Mouse (Mus musculus) limb, embryonic 15.5 days (tissue): ENCODE measurements around the gene Ell2. TPM values are rescaled to one million over a fixed set of nuclear protein-coding genes. Genes with fewer than 3 reads are reported as not detected.

Experiments
- ATAC-seq: fragments of 200-750 bp; cut with Nextera tagmentation; 2 replicates; pipeline ENCODE4 v1.8.0; 2017; ENCODE audit warnings: low read depth, moderate TSS enrichment; ENCODE audit not compliant: insufficient number of reproducible peaks, low FRiP score, low TSS enrichment
- H3K27ac ChIP-seq: fragments of 300-500 bp; sonication (generic); 2 replicates; pipeline ENCODE4 v1.5.1; 2015; ENCODE audit warnings: moderate library complexity, mild to moderate bottlenecking, inconsistent platforms
- H3K27me3 ChIP-seq: fragments of 300-500 bp; sonication (generic); 2 replicates; pipeline ENCODE4 v1.6.1; 2015; ENCODE audit warnings: inconsistent platforms
- H3K36me3 ChIP-seq: fragments of 300-500 bp; sonication (generic); 2 replicates; pipeline ENCODE4 v1.6.1; 2015; ENCODE audit warnings: inconsistent platforms
- H3K4me1 ChIP-seq: fragments of 300-500 bp; sonication (generic); 2 replicates; pipeline ENCODE4 v1.6.1; 2015; ENCODE audit warnings: inconsistent platforms
- H3K4me2 ChIP-seq: fragments of 300-500 bp; sonication (generic); 2 replicates; pipeline ENCODE4 v1.6.1; 2015; ENCODE audit warnings: mild to moderate bottlenecking, inconsistent platforms
- H3K4me3 ChIP-seq: fragments of 300-500 bp; sonication (generic); 2 replicates; pipeline ENCODE4 v1.5.1; 2015; ENCODE audit warnings: mild to moderate bottlenecking, inconsistent platforms
- H3K9ac ChIP-seq: fragments of 300-500 bp; sonication (generic); 2 replicates; pipeline ENCODE4 v1.6.1; 2015; ENCODE audit warnings: inconsistent platforms
- H3K9me3 ChIP-seq: fragments of 300-500 bp; sonication (generic); 2 replicates; pipeline ENCODE4 v1.6.1; 2016; ENCODE audit warnings: inconsistent platforms
- WGBS: fragments of 180-500 bp; shearing (Covaris S2); methylation state at CpG from one replicate; pipeline ENCODE4 v1.1.7; 2015; 5-methylcytosine and 5-hydroxymethylcytosine counted together
- polyA plus RNA-seq: library from polyadenylated mRNA; unstranded; fragments of >200 nt; fragmentation: Nextera tagmentation; extraction: Ambion mirVana; gene quantifications from 2 replicates; pipeline ENCODE4 v1.2.1, GENCODE M21; 2015

Ell2 gene
- polyA plus RNA-seq, 1 experiment from 2014 or later = 13.3 TPM

DNA sequence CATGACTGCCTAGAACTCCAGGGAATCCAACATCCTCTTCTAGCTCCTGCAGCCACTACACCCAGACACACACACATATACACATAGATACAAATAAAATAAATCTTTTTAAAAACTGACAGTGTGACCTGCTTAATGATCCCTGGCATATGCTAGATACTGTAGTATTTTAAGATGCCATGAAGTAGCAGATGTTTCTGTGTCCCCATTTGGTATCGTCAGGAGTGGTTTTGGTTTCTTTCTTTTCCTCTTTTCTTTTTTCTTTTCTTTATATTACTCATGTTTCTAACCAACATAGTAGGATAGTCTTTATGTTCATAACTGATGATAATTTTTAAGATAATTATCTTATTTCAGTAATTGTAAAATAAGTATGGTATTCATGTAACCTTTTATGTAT, 29.0 kb downstream of the Ell2 start:
- no peaks in the 10 kb centered on the region for H3K36me3 ChIP-seq
- no peak overlapping the region for H3K4me3 ChIP-seq
- no peak for ATAC-seq
- H3K27ac ChIP-seq = no peak overlapping the region
- H3K9me3 ChIP-seq = no peaks in the 10 kb centered on the region
- 88% methylated on average over 1 of the region's 1 CpGs for WGBS
- no peaks in the 10 kb centered on the region for H3K27me3 ChIP-seq
- peaks cover 4% of the 10 kb centered on the region; the same call in 1 of the 2 replicates for H3K4me1 ChIP-seq
- no peak overlapping the region for H3K4me2 ChIP-seq
- no peak overlapping the region for H3K9ac ChIP-seq

DNA sequence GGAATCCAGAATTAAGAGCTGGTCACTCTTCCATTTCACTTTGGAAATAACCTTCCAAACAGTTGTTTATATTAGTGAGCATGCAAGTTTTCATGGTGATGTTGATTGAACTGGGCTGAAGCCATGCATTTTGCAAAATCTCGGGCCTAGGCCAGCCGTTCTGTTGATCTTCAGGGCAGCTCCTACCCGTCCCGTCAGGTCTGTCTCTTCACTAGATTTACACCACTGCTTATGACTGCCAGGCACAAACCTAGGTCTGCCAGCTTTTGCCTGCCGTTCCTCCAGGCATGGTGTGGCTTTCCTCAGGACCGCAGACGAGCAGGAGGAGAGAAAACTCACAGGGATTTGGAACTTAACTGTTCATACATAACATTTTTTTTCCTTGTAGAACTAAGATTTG, 31.4 kb downstream of the Ell2 start:
- H3K4me2 ChIP-seq = no peak overlapping the region
- 52% methylated on average over 7 of the region's 7 CpGs for WGBS
- no peak overlapping the region for H3K27ac ChIP-seq
- H3K4me1 ChIP-seq = peaks cover 4% of the 10 kb centered on the region; the same call in 1 of the 2 replicates
- no peak for ATAC-seq
- H3K9ac ChIP-seq = no peak overlapping the region
- H3K27me3 ChIP-seq = no peaks in the 10 kb centered on the region
- H3K4me3 ChIP-seq = no peak overlapping the region
- H3K9me3 ChIP-seq = no peaks in the 10 kb centered on the region
- no peaks in the 10 kb centered on the region for H3K36me3 ChIP-seq

DNA sequence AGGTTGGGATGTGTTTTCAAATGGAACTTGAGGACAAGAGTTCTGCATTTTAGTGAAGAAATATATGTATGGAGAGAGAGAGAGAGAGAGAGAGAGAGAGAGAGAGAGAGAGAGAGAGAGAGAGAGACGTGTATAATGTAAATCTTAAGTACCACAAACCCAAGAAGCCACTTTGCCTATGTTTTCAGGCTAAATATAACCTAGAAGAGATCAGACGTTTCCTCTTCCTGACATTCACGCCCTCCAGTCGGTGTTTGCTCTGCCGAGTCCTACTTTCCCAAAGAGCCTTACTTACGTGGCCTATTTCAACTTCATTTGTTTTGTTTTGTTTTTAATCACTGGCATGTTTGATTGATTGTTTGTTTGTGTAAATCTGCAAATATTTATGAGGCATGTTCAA, 32.0 kb downstream of the Ell2 start:
- 47% methylated on average over 6 of the region's 6 CpGs for WGBS
- peaks cover 4% of the 10 kb centered on the region; the same call in 1 of the 2 replicates for H3K4me1 ChIP-seq
- H3K4me2 ChIP-seq = no peak overlapping the region
- no peak overlapping the region for H3K9ac ChIP-seq
- H3K27me3 ChIP-seq = no peaks in the 10 kb centered on the region
- H3K4me3 ChIP-seq = no peak overlapping the region
- H3K36me3 ChIP-seq = no peaks in the 10 kb centered on the region
- no peak overlapping the region for H3K27ac ChIP-seq
- H3K9me3 ChIP-seq = no peaks in the 10 kb centered on the region
- no peak for ATAC-seq

DNA sequence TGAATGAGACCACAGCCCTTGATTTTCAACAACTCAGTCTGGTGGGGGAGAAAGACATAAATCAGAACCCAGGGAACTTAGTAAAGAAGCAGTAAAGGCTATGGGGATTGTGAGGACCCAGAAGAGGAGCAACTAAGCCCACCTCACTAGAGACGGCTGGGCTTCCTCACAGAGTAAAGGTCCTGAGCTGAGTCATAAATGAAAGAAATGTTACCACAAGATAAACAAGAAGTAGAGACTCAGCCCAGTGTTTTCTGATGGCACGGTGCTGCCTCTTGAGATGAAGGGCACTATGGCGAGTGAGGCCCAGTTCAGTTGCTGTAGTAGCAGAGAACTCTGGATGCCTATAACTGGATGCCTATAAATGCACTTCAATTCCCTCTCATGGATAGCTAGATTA, 32.4 kb downstream of the Ell2 start:
- Histone ChIP-seq H3K36me3 (no peaks in the 10 kb centered on the region), H3K9ac (no peak overlapping the region), H3K9me3 (no peaks in the 10 kb centered on the region), H3K4me1 (peaks cover 4% of the 10 kb centered on the region; the same call in 1 of the 2 replicates), H3K4me2 (no peak overlapping the region), H3K27ac (no peak overlapping the region), H3K4me3 (no peak overlapping the region), H3K27me3 (no peaks in the 10 kb centered on the region)
- ATAC-seq = no peak
- WGBS = 68% methylated on average over 3 of the region's 3 CpGs

DNA sequence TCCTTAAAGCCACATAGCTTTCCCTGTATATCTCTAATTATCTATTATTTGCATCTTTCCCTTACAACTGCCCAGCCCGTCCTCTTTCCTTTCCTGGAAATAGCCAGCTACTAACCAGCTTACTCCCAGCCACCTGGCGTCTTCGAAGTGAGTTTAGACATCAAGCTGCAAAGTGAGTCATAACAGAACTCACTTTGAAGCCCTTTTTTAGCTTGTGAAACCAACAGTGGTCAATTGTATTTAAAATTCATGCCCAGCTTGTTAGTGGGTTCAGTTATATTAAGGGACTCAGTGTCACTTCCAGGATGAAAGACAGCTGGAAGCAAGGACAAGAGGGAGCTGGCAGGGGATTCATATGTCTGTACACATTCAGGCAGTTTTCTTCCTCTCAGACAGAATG, 33.5 kb downstream of the Ell2 start:
- no peaks in the 10 kb centered on the region for H3K27me3 ChIP-seq
- H3K9ac ChIP-seq = no peak overlapping the region
- ATAC-seq = no peak
- H3K27ac ChIP-seq = no peak overlapping the region
- peaks cover 4% of the 10 kb centered on the region; the same call in 1 of the 2 replicates for H3K4me1 ChIP-seq
- H3K4me2 ChIP-seq = no peak overlapping the region
- no peaks in the 10 kb centered on the region for H3K36me3 ChIP-seq
- no peak overlapping the region for H3K4me3 ChIP-seq
- H3K9me3 ChIP-seq = no peaks in the 10 kb centered on the region
- WGBS = 63% methylated on average over 3 of the region's 3 CpGs

DNA sequence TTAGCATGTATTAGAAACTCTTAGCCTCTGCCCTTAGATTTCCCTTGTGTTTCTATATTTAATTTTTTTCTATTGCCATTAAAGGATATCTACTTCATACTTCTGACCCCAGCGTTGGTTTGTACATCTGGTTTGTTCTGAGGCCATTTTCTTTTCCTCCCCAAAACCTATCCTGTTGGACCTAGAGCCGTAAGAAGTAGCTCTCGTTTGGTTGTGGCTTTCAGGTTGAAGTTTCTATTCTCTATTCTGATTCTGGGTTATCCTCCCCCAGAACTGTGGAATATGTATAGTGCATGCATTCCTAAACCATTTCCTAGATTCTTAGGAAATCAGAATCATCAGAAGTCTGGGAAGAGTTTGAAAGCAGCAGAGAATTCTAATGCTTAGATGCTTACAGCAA, 34.6 kb downstream of the Ell2 start:
- Histone ChIP-seq H3K4me3 (no peak overlapping the region), H3K9me3 (no peaks in the 10 kb centered on the region), H3K9ac (no peak overlapping the region), H3K4me1 (peaks cover 4% of the 10 kb centered on the region; the same call in 1 of the 2 replicates), H3K36me3 (no peaks in the 10 kb centered on the region), H3K27me3 (no peaks in the 10 kb centered on the region), H3K27ac (peak overlapping the region; percentile 12; the same call in 1 of the 2 replicates), H3K4me2 (no peak overlapping the region)
- ATAC-seq = no peak
- 80% methylated on average over 3 of the region's 3 CpGs for WGBS

DNA sequence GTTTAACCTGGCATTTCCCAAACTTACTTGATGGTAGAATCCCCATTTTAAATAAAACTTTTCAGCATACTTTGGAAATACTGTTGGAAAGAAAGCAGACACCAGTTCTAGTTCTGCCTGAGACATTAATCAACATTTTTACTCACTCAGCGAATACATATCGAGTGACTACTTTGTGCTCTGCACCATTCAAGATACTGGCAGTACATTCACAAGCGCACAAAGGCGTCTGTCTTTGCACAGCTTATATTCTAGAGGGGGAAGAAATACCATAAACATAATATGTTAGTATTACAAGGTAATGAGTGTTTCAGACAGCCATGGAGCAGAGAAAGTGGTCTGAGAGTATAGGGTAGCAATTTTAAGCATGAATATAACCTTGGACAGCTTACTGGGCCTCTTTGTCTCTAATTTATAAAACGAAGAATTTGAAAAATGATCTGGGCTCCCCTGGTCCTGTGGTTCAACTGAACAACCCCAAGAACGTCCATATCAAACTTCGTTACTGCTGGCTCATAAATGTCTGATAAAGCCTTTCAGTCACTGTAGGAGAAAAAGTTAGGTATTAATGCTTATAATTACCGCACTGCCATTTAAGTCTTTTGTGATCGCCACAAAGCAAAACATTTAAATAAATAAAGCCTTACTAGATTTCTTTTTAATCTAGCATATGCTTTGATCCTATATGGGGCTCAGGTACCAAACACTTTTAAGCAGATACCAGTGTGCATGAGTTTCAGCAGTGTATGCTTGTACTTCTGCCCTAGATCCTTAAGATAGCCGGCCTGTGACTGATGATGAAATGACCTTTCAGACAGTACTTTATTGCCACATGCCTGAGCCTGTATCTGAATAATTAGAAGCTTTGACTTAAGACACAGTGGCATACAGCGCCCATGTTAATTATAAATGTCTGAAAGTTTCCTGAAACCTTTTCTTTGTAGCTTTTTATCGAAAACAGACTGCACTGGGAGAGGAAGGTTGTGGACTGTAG, 35.5 kb downstream of the Ell2 start:
- Histone ChIP-seq H3K4me2 (no peak overlapping the region), H3K27ac (no peak overlapping the region), H3K9ac (no peak overlapping the region), H3K4me1 (peaks cover 4% of the 10 kb centered on the region; the same call in 1 of the 2 replicates), H3K4me3 (no peak overlapping the region), H3K9me3 (no peaks in the 10 kb centered on the region), H3K36me3 (no peaks in the 10 kb centered on the region), H3K27me3 (no peaks in the 10 kb centered on the region)
- WGBS = 50% methylated on average over 12 of the region's 12 CpGs
- no peak for ATAC-seq

DNA sequence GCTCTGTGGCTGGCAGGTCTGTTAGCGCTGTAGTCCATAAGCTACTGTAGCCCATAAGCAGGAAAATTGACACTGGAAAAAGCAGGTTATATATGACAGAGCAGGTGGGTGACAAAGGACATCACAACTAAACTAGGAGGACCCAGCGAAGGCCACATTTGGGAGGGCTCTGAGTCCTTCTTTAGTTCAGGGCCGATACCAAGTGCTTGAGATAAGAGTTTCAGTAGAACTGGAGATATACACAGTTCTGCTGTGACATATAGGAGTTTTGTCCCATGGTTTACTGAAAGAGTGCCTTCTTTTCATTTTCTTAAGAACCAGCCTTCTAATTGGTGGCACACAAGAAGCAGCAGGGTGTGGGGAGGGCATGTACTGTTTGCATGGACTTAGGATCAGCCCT, 36.4 kb downstream of the Ell2 start:
- H3K27ac ChIP-seq = no peak overlapping the region
- peaks cover 4% of the 10 kb centered on the region; the same call in 1 of the 2 replicates for H3K4me1 ChIP-seq
- no peak overlapping the region for H3K9ac ChIP-seq
- H3K4me2 ChIP-seq = no peak overlapping the region
- H3K9me3 ChIP-seq = no peaks in the 10 kb centered on the region
- ATAC-seq = no peak
- no peaks in the 10 kb centered on the region for H3K27me3 ChIP-seq
- WGBS = 91% methylated on average over 3 of the region's 3 CpGs
- H3K4me3 ChIP-seq = no peak overlapping the region
- H3K36me3 ChIP-seq = no peaks in the 10 kb centered on the region

DNA sequence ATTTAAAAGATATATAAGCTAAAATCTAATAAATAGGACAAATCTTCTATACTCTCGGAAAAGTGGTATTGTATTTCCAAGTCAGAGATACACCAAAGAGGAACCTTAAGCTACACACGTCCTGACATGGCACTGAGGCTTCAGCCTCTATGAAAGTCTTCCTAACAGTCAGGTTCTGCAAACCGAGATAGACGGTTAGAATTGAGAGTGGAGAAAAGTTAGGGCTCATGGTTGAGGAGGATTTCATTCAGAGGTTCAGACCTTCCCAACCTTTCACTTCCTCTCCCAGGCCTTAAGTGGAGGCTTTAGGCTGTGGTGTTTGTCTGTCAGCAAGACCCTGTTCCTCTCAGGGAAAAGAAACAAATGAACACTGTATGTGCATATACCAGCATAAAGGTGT, 37.5 kb downstream of the Ell2 start:
- H3K9me3 ChIP-seq = no peaks in the 10 kb centered on the region
- WGBS = 84% methylated on average over 4 of the region's 4 CpGs
- no peak overlapping the region for H3K9ac ChIP-seq
- no peak for ATAC-seq
- H3K4me2 ChIP-seq = no peak overlapping the region
- H3K27ac ChIP-seq = no peak overlapping the region
- H3K36me3 ChIP-seq = no peaks in the 10 kb centered on the region
- H3K27me3 ChIP-seq = no peaks in the 10 kb centered on the region
- H3K4me3 ChIP-seq = no peak overlapping the region
- peaks cover 4% of the 10 kb centered on the region; the same call in 1 of the 2 replicates for H3K4me1 ChIP-seq

DNA sequence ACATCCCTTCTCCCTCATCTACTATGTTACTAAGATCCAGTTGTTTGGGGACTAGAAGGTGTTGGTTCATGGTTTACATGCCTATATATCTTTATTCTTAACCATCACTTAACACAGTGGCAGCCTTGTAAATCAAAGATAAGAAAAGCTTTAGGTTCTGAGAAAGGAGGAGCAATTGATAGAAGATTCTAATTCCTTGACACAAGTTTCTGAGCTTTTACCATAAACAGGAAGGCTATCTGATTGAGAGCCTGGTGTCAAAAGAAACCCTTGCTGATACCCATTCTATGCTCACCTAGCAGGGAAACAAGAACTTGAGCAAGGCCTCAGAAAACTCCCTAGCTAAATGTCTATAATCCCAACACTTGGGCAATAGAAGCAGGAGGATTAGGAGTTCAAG, 38.8 kb downstream of the Ell2 start:
- no peaks in the 10 kb centered on the region for H3K36me3 ChIP-seq
- no peaks in the 10 kb centered on the region for H3K27me3 ChIP-seq
- H3K4me1 ChIP-seq = no peaks in the 10 kb centered on the region
- no peaks in the 10 kb centered on the region for H3K9me3 ChIP-seq
- no peak overlapping the region for H3K27ac ChIP-seq
- no peak overlapping the region for H3K9ac ChIP-seq
- no peak overlapping the region for H3K4me3 ChIP-seq
- ATAC-seq = no peak
- H3K4me2 ChIP-seq = no peak overlapping the region

DNA sequence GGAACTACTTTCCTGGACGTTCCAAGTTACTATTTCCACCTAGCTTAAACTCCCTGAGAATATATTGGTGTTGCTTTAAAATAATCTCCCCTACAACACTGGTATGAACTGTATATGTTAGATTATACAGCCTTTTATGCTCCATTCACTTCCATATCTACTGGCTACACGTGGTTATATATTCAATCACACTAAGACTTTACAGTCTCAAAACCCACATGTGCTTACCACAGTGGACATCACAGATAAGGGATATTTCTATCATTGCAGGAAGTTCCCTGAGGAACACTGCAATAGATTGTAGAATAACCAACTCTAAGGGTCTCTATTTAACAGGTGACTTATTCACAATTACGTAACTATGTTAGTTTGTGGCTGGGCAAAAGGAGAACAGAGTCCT, 40.7 kb downstream of the Ell2 start:
- WGBS = 81% methylated on average over 3 of the region's 3 CpGs

DNA sequence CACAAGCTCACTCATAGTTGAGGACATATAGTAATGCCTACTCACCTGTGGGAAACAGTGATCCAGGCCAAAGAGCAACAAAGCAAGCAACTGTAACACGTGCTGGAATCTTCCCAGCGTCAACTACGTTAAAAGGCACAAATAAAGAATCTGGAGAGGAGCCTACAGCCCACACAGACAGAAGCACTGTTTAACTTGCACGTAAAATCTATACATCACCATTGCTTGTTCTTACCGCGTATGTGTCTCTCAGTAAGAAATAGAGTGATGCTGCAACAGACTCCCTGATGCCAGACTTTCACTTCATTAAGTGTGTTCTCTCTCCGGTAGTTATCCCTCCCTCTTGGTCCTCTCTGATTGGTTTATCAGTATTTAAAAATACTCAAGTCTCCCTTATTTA, 42.1 kb downstream of the Ell2 start:
- Histone ChIP-seq H3K4me3 (no peak overlapping the region), H3K27ac (no peak overlapping the region), H3K9ac (no peak overlapping the region), H3K4me2 (no peak overlapping the region), H3K9me3 (no peaks in the 10 kb centered on the region), H3K36me3 (no peaks in the 10 kb centered on the region), H3K27me3 (no peaks in the 10 kb centered on the region), H3K4me1 (peaks cover 8% of the 10 kb centered on the region)
- ATAC-seq = no peak
- WGBS = 83% methylated on average over 7 of the region's 7 CpGs

More for the DNA sequence above, 40.7 kb downstream of the Ell2 start:
- Histone ChIP-seq H3K27ac (no peak overlapping the region), H3K9me3 (no peaks in the 10 kb centered on the region), H3K9ac (no peak overlapping the region), H3K36me3 (no peaks in the 10 kb centered on the region), H3K27me3 (no peaks in the 10 kb centered on the region), H3K4me2 (no peak overlapping the region), H3K4me3 (no peak overlapping the region), H3K4me1 (0 out of 2 replicates have a peak, but pooled peaks cover 4% of the 10 kb centered on the region)
- ATAC-seq = no peak
